Mouse (Mus musculus): ENCODE results near the gene Mrrf. TPM values are rescaled to one million over a fixed set of nuclear protein-coding genes. Genes with fewer than 3 reads are reported as not detected.
"Not testable (repeated sequence)": the region's sequence is repeated elsewhere in the genome, so short reads cannot be mapped to it uniquely, and the experiment has no call there.

Gene Mrrf
- polyA plus RNA-seq, 2 experiments from 2014 or later, result 11.5 to 14.9 TPM

- ATAC-seq, result no peak
Measured at GRCm38 (mm10) chr2:36135887-36136286, 302 bp upstream of the Mrrf start.

- no peak for ATAC-seq
Measured at GRCm38 (mm10) chr2:36139096-36139495, 2.9 kb downstream of the Mrrf start.

- no peak for ATAC-seq
Measured at GRCm38 (mm10) chr2:36148876-36149365, 12.7 kb downstream of the Mrrf start.

GRCm38 (mm10) chr2:36152401-36152800 lies 16.2 kb downstream of the Mrrf start:
- ATAC-seq, result not testable (repeated sequence)

- ATAC-seq, result peak; percentile 87
Measured at GRCm38 (mm10) chr2:36157461-36157860, 21.3 kb downstream of the Mrrf start.

GRCm38 (mm10) chr2:36159336-36159735 lies 23.1 kb downstream of the Mrrf start:
- ATAC-seq, result no peak

- no peak for ATAC-seq
Measured at GRCm38 (mm10) chr2:36167990-36168618, 31.9 kb downstream of the Mrrf start.

- ATAC-seq, result no peak
Measured at GRCm38 (mm10) chr2:36169176-36169575, 33.0 kb downstream of the Mrrf start.

- no peak for ATAC-seq
Measured at GRCm38 (mm10) chr2:36172136-36172535, 35.9 kb downstream of the Mrrf start.

- ATAC-seq, result no peak
Measured at GRCm38 (mm10) chr2:36172574-36172973, 36.4 kb downstream of the Mrrf start.

GRCm38 (mm10) chr2:36179487-36179886 lies 43.3 kb downstream of the Mrrf start:
- no peak for ATAC-seq

- not testable (repeated sequence) for ATAC-seq
Measured at GRCm38 (mm10) chr2:36181587-36182368, 45.6 kb downstream of the Mrrf start.

- no peak for ATAC-seq
Measured at GRCm38 (mm10) chr2:36183278-36183677, 47.1 kb downstream of the Mrrf start.

GRCm38 (mm10) chr2:36184192-36184591 lies 48.0 kb downstream of the Mrrf start:
- ATAC-seq, result no peak

GRCm38 (mm10) chr2:36184876-36185275 lies 48.7 kb downstream of the Mrrf start:
- no peak for ATAC-seq

GRCm38 (mm10) chr2:36189200-36189599 lies 53.0 kb downstream of the Mrrf start:
- not testable (repeated sequence) for ATAC-seq

- ATAC-seq, result no peak
Measured at GRCm38 (mm10) chr2:36191098-36191941, 55.1 kb downstream of the Mrrf start.

- no peak for ATAC-seq
Measured at GRCm38 (mm10) chr2:36197021-36197420, 60.8 kb downstream of the Mrrf start.

- ATAC-seq, result no peak
Measured at GRCm38 (mm10) chr2:36197919-36198881, 62.0 kb downstream of the Mrrf start.

- no peak for ATAC-seq
Measured at GRCm38 (mm10) chr2:36198882-36199262, 62.7 kb downstream of the Mrrf start.

- no peak for ATAC-seq
Measured at GRCm38 (mm10) chr2:36200813-36201212, 64.6 kb downstream of the Mrrf start.
